Mouse (Mus musculus): ENCODE measurements around the gene Nkx6-2. TPM values are rescaled to one million over a fixed set of nuclear protein-coding genes. Genes with fewer than 3 reads are reported as not detected.

Gene Nkx6-2
- polyA plus RNA-seq, 1 experiment from 2014 or later: 7.2 TPM

DNA sequence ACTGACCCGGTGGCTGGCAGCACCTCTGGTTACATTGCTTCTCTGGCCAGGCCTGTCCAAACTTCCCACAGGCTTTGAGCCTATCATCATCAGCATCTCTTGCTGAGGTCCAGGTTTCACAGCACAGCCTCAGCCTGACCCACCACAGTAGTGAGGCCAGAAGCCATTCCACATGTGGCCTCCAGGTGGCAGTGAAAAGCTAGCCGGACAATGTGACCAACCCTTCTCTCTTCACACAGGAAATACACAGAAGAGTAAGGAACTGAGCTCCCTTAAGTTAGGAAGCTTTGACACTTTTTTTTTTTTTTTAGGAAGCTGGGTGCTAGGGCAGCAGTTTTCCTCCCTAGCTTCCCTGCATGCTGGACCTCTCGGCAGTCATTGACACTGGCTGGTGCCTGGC lies 7.7 kb upstream of the Nkx6-2 start:
- no peaks in the 10 kb centered on the region for H3K4me1 ChIP-seq (replicated peaks; ENCODE audit: control insufficient read depth, insufficient read depth, low read length)
- no peaks in the 10 kb centered on the region for H3K36me3 ChIP-seq (ENCODE audit: control insufficient read depth, insufficient read depth, low read length)
- WGBS: 32% methylated on average over 3 of the region's 3 CpGs
- DNase-seq (ENCODE audit: low spot score) (peak; percentile 71), ATAC-seq (replicated peaks; ENCODE audit: low FRiP score) (peak; percentile 71; the same call in 1 of the 2 replicates)
- H3K27me3 ChIP-seq (ENCODE audit: control insufficient read depth, insufficient read depth, low read length): peaks cover 40% of the 10 kb centered on the region
- no peaks in the 10 kb centered on the region for H3K9me3 ChIP-seq (ENCODE audit: control insufficient read depth, low read length)
- H3K9ac ChIP-seq (ENCODE audit: low read length): no peak overlapping the region
- H3K4me3 ChIP-seq (ENCODE audit: low read depth, low read length): no peak overlapping the region
- no peak overlapping the region for H3K27ac ChIP-seq (ENCODE audit: low read depth, low read length)
- H3K4me2 ChIP-seq (ENCODE audit: low read depth, low read length, severe bottlenecking): no peak overlapping the region

DNA sequence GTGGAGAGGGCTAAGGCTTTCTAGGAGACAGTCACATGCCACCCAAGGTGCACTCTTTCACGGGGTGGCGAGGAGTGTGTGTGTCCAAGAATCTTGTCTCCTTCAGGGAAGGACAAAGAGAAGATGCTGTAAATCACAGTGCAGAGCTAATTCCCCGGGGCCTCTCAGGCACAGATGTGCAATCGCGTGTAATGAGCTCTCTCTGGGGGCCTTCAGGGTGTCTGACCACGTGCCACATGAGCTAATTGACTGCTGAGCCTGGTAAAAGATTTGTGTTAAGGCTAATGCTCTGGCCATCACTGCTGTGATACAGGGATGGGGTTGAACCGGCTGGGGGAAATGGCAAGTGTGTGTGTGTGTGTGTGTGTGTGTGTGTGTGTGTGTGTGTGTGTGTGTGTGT lies 5.3 kb upstream of the Nkx6-2 start:
- ATAC-seq (replicated peaks; ENCODE audit: low FRiP score): no peak
- DNase-seq (ENCODE audit: low spot score): peak; percentile 54

DNA sequence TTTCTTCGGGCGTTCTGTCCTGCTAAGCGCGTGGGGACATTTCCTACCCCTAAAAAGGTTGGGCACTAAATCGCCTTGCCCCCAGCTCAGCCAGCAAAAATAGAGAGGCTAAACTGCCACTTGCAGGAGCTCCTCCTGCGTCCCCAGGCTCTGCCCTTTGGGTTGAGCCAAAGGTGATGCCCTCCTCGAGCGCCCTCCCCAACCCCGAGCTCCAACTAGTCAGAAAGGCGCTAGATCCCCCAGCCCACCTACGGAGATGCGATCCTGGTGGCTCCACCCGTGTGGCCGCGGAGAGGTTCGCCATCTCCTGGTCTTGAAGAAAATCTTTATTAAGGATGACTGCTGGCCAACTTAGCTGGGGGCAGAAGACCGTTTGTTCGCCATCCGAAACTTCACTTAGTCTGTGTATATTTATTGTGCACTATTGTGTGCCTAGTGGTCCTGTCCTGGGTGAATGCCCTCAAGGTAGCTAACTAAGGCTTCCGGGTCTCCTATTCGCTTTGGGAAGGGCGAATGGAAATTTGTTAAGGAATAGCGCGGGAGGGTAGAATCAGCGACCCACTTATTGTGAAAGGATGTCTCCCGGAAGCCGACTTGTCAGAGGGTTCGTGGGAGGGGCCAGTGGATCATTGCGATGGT lies 2.7 kb upstream of the Nkx6-2 start:
- Histone ChIP-seq H3K27ac (ENCODE audit: low read depth, low read length) (no peak overlapping the region), H3K4me2 (ENCODE audit: low read depth, low read length, severe bottlenecking) (no peak overlapping the region), H3K4me1 (replicated peaks; ENCODE audit: control insufficient read depth, insufficient read depth, low read length) (peaks cover 19% of the 10 kb centered on the region)

More for the DNA sequence above, 5.3 kb upstream of the Nkx6-2 start:
- peaks cover 63% of the 10 kb centered on the region for H3K27me3 ChIP-seq (ENCODE audit: control insufficient read depth, insufficient read depth, low read length)
- no peaks in the 10 kb centered on the region for H3K36me3 ChIP-seq (ENCODE audit: control insufficient read depth, insufficient read depth, low read length)
- no peaks in the 10 kb centered on the region for H3K9me3 ChIP-seq (ENCODE audit: control insufficient read depth, low read length)
- peaks cover 7% of the 10 kb centered on the region; the same call in 1 of the 2 replicates for H3K4me1 ChIP-seq (replicated peaks; ENCODE audit: control insufficient read depth, insufficient read depth, low read length)
- H3K9ac ChIP-seq (ENCODE audit: low read length): no peak overlapping the region
- no peak overlapping the region for H3K4me3 ChIP-seq (ENCODE audit: low read depth, low read length)
- no peak overlapping the region for H3K27ac ChIP-seq (ENCODE audit: low read depth, low read length)
- WGBS: 18% methylated on average over 7 of the region's 7 CpGs
- no peak overlapping the region for H3K4me2 ChIP-seq (ENCODE audit: low read depth, low read length, severe bottlenecking)

DNA sequence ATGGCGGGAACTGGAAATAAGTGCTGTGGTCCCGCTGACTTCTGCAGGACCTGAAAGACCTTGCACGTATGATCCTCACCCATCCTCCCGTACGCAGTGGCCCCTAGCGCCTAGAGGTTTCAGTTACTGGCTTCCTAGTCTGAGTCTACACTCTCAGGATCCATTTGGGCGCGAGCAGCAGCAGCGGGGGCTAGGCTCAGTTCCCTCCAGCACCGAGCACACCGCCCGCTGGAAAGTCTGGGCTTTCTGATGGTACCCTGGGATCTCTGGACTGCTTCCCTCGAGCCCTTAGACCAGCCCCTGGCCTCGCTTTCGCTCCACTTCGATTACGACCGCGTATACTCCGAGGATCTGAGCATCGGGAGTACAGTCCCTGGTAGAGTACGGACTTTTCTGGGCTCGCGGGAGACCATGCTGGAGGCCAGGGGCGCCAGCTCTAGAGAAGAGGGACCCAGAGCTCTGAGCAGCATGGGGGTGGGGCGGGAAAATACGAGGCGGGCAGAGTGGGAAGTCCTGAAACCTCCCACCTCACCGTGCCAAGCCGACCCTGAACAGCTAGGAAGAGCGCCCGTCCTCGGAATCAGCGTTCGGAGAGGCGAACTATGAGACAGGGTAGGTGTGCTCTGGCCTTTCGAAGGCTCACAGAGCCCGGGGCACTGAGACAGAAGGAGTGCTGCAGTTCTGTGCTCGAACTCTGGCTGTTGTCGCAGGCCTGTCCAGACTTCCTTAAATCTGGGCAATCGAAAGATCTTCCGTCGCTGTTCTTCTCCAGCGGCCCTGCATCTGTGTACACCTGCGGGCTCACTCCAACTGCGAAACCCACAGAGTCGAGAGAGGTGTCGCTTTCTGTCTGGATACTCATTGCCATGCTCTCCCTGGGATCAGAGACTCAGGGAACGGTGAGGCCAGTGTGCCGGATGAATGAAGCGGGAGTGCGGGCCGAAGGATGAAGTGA lies 1.9 kb upstream of the Nkx6-2 start:
- Histone ChIP-seq H3K27me3 (ENCODE audit: control insufficient read depth, insufficient read depth, low read length) (peaks cover 92% of the 10 kb centered on the region), H3K27ac (ENCODE audit: low read depth, low read length) (no peak overlapping the region), H3K4me2 (ENCODE audit: low read depth, low read length, severe bottlenecking) (no peak overlapping the region), H3K9me3 (ENCODE audit: control insufficient read depth, low read length) (no peaks in the 10 kb centered on the region), H3K4me3 (ENCODE audit: low read depth, low read length) (no peak overlapping the region), H3K9ac (ENCODE audit: low read length) (no peak overlapping the region), H3K36me3 (ENCODE audit: control insufficient read depth, insufficient read depth, low read length) (no peaks in the 10 kb centered on the region), H3K4me1 (replicated peaks; ENCODE audit: control insufficient read depth, insufficient read depth, low read length) (peaks cover 19% of the 10 kb centered on the region)
- no peak for ATAC-seq (replicated peaks; ENCODE audit: low FRiP score)
- under 1% methylated on average over 53 of the region's 53 CpGs for WGBS
- DNase-seq (ENCODE audit: low spot score): peak; percentile 61

More for the DNA sequence above, 2.7 kb upstream of the Nkx6-2 start:
- Histone ChIP-seq H3K9ac (ENCODE audit: low read length) (no peak overlapping the region), H3K27me3 (ENCODE audit: control insufficient read depth, insufficient read depth, low read length) (peaks cover 88% of the 10 kb centered on the region), H3K4me3 (ENCODE audit: low read depth, low read length) (no peak overlapping the region), H3K36me3 (ENCODE audit: control insufficient read depth, insufficient read depth, low read length) (no peaks in the 10 kb centered on the region), H3K9me3 (ENCODE audit: control insufficient read depth, low read length) (no peaks in the 10 kb centered on the region)
- DNase-seq (ENCODE audit: low spot score) (peak; percentile 54), ATAC-seq (replicated peaks; ENCODE audit: low FRiP score) (no peak)
- 2% methylated on average over 29 of the region's 29 CpGs for WGBS

DNA sequence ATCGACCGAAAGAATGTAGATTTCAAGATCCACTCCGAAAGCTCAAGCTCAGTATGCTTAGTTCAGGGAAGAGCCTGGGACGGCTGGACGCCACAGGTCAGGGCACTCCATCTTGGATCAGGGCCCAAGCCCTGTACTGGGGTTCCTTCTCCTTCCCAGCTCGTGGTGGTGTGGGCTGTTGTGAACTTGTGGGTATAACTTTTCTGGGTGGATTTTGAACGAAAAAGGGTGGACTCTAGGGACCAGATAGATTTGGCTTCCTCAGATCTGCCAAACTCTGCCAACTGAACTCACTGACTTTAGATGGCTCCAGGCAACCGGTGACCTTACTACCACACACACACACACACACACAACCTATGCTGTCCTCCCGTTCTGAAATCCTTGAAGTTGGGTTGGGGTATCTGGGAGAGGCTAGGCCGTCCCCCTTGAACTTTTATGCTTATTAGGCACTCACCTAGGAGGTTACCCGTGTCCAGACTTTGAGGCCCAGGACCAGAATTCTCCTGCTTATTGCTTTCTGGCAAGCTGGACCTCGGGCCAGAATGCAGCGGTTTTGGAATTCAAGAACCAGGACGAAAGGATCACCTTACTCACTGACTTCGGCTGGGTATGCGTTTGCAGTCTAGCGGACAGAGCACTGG lies 619 bp upstream of the Nkx6-2 start:
- no peak overlapping the region for H3K27ac ChIP-seq (ENCODE audit: low read depth, low read length)
- no peaks in the 10 kb centered on the region for H3K9me3 ChIP-seq (ENCODE audit: control insufficient read depth, low read length)
- DNase-seq (ENCODE audit: low spot score) (no peak), ATAC-seq (replicated peaks; ENCODE audit: low FRiP score) (no peak)
- H3K4me3 ChIP-seq (ENCODE audit: low read depth, low read length): peak overlapping the region; percentile 40; the same call in 1 of the 2 replicates
- 7% methylated on average over 17 of the region's 17 CpGs for whole genome bisulfite sequencing
- no peaks in the 10 kb centered on the region for H3K36me3 ChIP-seq (ENCODE audit: control insufficient read depth, insufficient read depth, low read length)
- no peak overlapping the region for H3K9ac ChIP-seq (ENCODE audit: low read length)
- H3K4me1 ChIP-seq (replicated peaks; ENCODE audit: control insufficient read depth, insufficient read depth, low read length): peaks cover 19% of the 10 kb centered on the region
- no peak overlapping the region; the same call in 1 of the 2 replicates for H3K4me2 ChIP-seq (ENCODE audit: low read depth, low read length, severe bottlenecking)
- H3K27me3 ChIP-seq (ENCODE audit: control insufficient read depth, insufficient read depth, low read length): peaks cover 95% of the 10 kb centered on the region

DNA sequence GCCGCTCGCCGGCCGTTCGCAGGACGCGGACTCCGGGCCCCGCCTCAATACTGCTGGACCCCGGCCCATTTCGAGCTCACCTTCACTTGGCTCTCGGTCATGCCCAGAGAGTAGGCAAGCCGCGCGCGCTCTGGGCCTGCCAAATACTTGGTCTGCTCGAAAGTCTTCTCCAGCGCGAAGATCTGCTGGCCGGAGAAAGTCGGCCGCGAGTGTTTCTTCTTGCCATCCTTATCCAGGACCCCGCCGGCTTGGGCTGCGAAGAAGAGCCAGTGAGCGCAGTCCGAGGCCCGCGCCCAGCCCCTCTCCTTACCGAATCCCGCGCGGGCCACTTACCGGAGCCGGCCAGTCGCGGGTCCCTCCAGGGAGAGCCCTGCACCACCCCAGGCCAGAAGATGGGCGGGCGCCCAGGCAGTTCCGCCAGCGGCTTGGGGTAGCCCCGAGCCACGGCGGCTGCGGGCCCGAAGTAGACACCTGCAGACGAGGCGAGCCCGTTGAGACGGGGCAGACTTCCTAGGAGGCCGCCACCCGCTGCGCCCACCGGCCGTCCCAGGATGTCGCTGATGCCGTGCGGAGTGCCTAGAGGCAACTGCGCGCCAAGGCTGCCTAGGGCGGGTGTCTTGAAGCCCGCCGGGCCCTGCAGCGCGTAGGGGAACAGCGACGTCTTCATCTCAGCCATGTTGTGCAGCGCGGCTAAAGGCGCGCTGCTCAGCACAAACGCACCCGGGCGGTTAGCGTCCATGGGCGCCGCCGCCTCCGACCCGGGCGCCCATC lies 611 bp downstream of the Nkx6-2 start:
- Histone ChIP-seq H3K4me1 (replicated peaks; ENCODE audit: control insufficient read depth, insufficient read depth, low read length) (peaks cover 19% of the 10 kb centered on the region), H3K4me2 (ENCODE audit: low read depth, low read length, severe bottlenecking) (peak overlapping the region; percentile 59), H3K27ac (ENCODE audit: low read depth, low read length) (no peak overlapping the region), H3K27me3 (ENCODE audit: control insufficient read depth, insufficient read depth, low read length) (peaks cover 90% of the 10 kb centered on the region), H3K9me3 (ENCODE audit: control insufficient read depth, low read length) (no peaks in the 10 kb centered on the region), H3K4me3 (ENCODE audit: low read depth, low read length) (peak overlapping the region; percentile 40), H3K9ac (ENCODE audit: low read length) (peak overlapping the region; percentile 33; the same call in 1 of the 2 replicates), H3K36me3 (ENCODE audit: control insufficient read depth, insufficient read depth, low read length) (no peaks in the 10 kb centered on the region)
- WGBS: under 1% methylated on average over 82 of the region's 82 CpGs
- peak; percentile 70 for DNase-seq (ENCODE audit: low spot score)
- ATAC-seq (replicated peaks; ENCODE audit: low FRiP score): 0 out of 2 replicates have a peak, but pooled peaks have one; percentile 35

DNA sequence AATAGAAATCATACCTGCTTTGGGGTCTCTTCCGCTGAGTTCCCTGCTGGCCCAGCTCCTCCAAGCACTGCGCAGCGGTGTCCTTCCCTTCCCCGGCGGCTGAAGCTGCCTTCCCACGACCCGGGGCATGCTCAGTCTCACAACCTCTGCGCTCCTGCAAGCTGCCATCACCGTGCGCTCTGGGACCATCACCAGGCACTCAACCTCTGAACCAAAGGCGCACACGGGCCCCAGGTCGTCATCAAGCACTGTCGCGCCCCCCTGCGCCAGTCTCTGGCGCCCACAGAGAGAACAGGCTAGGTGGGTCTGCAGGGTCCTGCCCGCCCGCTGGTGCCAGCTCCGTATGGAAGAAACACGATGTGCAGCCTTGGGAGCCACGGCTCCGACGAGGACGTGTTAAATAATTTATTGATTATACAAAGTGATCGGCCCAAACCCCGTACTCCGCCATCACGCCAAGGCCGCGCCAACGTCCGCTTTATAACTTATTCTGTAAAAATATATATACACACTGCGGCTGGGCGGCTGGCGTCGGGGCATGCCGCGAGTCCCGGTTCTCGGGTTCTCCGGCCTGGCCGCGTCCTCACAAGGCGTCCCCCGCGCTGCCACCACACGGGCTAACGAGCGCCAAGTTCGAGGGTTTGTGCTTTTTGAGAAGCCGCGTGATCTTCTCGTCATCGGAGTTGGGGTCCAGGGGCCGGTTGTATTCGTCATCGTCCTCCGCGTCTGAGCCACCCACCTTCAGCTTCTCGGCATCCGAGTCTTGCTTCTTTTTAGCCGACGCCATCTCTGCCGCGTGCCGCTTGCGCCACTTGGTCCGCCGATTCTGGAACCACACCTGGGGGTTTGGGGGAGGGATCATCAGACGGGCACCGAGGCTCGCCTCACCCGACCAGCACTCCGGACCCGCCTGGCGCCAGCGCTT lies 1.5 kb downstream of the Nkx6-2 start:
- H3K9ac ChIP-seq (ENCODE audit: low read length): peak overlapping the region; percentile 27; the same call in 1 of the 2 replicates
- peaks cover 81% of the 10 kb centered on the region for H3K27me3 ChIP-seq (ENCODE audit: control insufficient read depth, insufficient read depth, low read length)
- peak overlapping the region; percentile 40 for H3K4me3 ChIP-seq (ENCODE audit: low read depth, low read length)
- 2% methylated on average over 76 of the region's 78 CpGs for WGBS
- ATAC-seq (replicated peaks; ENCODE audit: low FRiP score) (no peak), DNase-seq (ENCODE audit: low spot score) (peak; percentile 61)
- no peaks in the 10 kb centered on the region for H3K36me3 ChIP-seq (ENCODE audit: control insufficient read depth, insufficient read depth, low read length)
- H3K4me2 ChIP-seq (ENCODE audit: low read depth, low read length, severe bottlenecking): peak overlapping the region; percentile 59
- H3K4me1 ChIP-seq (replicated peaks; ENCODE audit: control insufficient read depth, insufficient read depth, low read length): peaks cover 19% of the 10 kb centered on the region
- no peak overlapping the region for H3K27ac ChIP-seq (ENCODE audit: low read depth, low read length)
- no peaks in the 10 kb centered on the region for H3K9me3 ChIP-seq (ENCODE audit: control insufficient read depth, low read length)

All from forebrain, embryonic 11.5 days (tissue).